Mouse (Mus musculus) kidney, adult 2 months (tissue): ENCODE measurements at regions not wholly inside any gene's neighbourhood (a gene's known extent, or its start where the extent isn't known, plus 50 kb on each side); places are given as distances from the start of the nearest gene placed in this dataset.

Source experiments
- DNase-seq: peaks from one replicate; pipeline ENCODE4 v3.0.0; 2021
- H3K27ac ChIP-seq: fragments of 200-500 bp; 2 replicates; pipeline ENCODE4 v1.5.1; 2012; ENCODE audit warnings: low read depth, low read length, control low read depth, inconsistent platforms; ENCODE audit not compliant: insufficient read depth
- H3K27me3 ChIP-seq: fragments of 200-500 bp; replicated peaks from 2 replicates; pipeline ENCODE4 v1.6.1; 2012; ENCODE audit warnings: mild to moderate bottlenecking, moderate library complexity, low read length, inconsistent platforms; ENCODE audit not compliant: control insufficient read depth, insufficient read depth
- H3K36me3 ChIP-seq: fragments of 200-500 bp; 2 replicates; pipeline ENCODE4 v1.6.1; 2012; ENCODE audit warnings: mild to moderate bottlenecking, moderate library complexity, low read length, inconsistent platforms; ENCODE audit not compliant: control insufficient read depth, insufficient read depth
- H3K4me1 ChIP-seq: fragments of 200-500 bp; 2 replicates; pipeline ENCODE4 v1.6.1; 2011; ENCODE audit warnings: low read length; ENCODE audit not compliant: control insufficient read depth, insufficient read depth
- H3K4me3 ChIP-seq: fragments of 200-500 bp; 2 replicates; pipeline ENCODE4 v1.5.1; 2011; ENCODE audit warnings: mild to moderate bottlenecking, low read depth, low read length, control low read depth; ENCODE audit not compliant: insufficient read depth
- CTCF ChIP-seq: fragments of 200-500 bp; conservative IDR thresholded peaks from 2 replicates; pipeline ENCODE4 v1.5.1; 2011; ENCODE audit warnings: low read depth, mild to moderate bottlenecking, control low read depth, low read length, moderate library complexity, mixed read lengths; ENCODE audit not compliant: insufficient read depth, insufficient read length
- POLR2A ChIP-seq: fragments of 200-500 bp; IDR thresholded peaks from one replicate; pipeline ENCODE4 v1.6.1; 2011; ENCODE audit warnings: low read depth, low read length, control low read depth
- WGBS: fragments of 180-500 bp; shearing (Covaris S2); methylation state at CpG from one replicate; pipeline ENCODE4 v1.1.7; 2018; 5-methylcytosine and 5-hydroxymethylcytosine counted together

- H3K4me1 ChIP-seq: no peaks in the 10 kb centered on the region
Observed at GRCm38 (mm10) chr13:34406291-34406690, 61.3 kb upstream of the Slc22a23 start.

GRCm38 (mm10) chr13:34402631-34403030, 57.6 kb upstream of the Slc22a23 start:
- Histone ChIP-seq H3K27me3 (no peaks in the 10 kb centered on the region), H3K4me3 (no peak overlapping the region), H3K4me1 (no peaks in the 10 kb centered on the region), H3K36me3 (no peaks in the 10 kb centered on the region), H3K27ac (no peak overlapping the region)
- TF ChIP-seq CTCF: no peak
- TF ChIP-seq POLR2A: no peak
- WGBS: 84% methylated on average over 1 of the region's 1 CpGs
- no peak for DNase-seq

More at GRCm38 (mm10) chr13:34406291-34406690, 61.3 kb upstream of the Slc22a23 start:
- Histone ChIP-seq H3K4me3 (no peak overlapping the region), H3K36me3 (no peaks in the 10 kb centered on the region), H3K27ac (no peak overlapping the region), H3K27me3 (no peaks in the 10 kb centered on the region)
- DNase-seq: no peak
- TF ChIP-seq CTCF (no peak), POLR2A (no peak)

GRCm38 (mm10) chr13:34401031-34401430, 56.0 kb upstream of the Slc22a23 start:
- no peaks in the 10 kb centered on the region for H3K36me3 ChIP-seq
- H3K4me1 ChIP-seq: no peaks in the 10 kb centered on the region
- WGBS: 89% methylated on average over 2 of the region's 2 CpGs
- no peak overlapping the region for H3K27ac ChIP-seq
- H3K4me3 ChIP-seq: no peak overlapping the region
- DNase-seq: no peak
- TF ChIP-seq CTCF: no peak
- H3K27me3 ChIP-seq: no peaks in the 10 kb centered on the region

DNA sequence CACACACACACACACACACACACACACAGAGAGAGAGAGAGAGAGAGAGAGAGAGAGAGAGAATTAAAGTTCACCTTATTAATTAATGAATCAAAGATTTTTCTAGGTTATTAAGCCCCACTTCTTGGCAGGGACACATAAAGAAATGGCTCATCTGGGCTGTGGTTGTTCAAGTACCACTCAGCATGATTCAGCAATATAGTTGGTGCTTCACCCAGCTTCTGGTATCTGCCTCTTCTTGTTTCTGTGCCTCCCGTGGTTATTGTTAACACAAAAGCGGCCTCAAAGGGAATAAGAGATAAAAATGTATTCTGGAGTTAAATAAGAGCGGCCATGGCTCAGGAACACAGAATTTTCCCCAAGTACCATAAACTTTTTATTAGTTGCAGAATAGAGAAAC, 53.9 kb upstream of the Slc22a23 start:
- 79% methylated on average over 3 of the region's 3 CpGs for WGBS
- TF ChIP-seq POLR2A (no peak), CTCF (no peak)
- Histone ChIP-seq H3K27ac (no peak overlapping the region), H3K27me3 (no peaks in the 10 kb centered on the region), H3K4me1 (no peaks in the 10 kb centered on the region), H3K36me3 (no peaks in the 10 kb centered on the region), H3K4me3 (no peak overlapping the region)
- DNase-seq: no peak

- Histone ChIP-seq H3K36me3 (no peaks in the 10 kb centered on the region), H3K4me3 (no peak overlapping the region), H3K4me1 (no peaks in the 10 kb centered on the region), H3K27ac (peak overlapping the region; percentile 35; the same call in 1 of the 2 replicates), H3K27me3 (no peaks in the 10 kb centered on the region)
- no peak for TF ChIP-seq CTCF
- no peak for TF ChIP-seq POLR2A
- DNase-seq: peak; percentile 38
- 43% methylated on average over 10 of the region's 10 CpGs for WGBS
Observed at GRCm38 (mm10) chr13:34398061-34398787, 53.2 kb upstream of the Slc22a23 start.

DNA sequence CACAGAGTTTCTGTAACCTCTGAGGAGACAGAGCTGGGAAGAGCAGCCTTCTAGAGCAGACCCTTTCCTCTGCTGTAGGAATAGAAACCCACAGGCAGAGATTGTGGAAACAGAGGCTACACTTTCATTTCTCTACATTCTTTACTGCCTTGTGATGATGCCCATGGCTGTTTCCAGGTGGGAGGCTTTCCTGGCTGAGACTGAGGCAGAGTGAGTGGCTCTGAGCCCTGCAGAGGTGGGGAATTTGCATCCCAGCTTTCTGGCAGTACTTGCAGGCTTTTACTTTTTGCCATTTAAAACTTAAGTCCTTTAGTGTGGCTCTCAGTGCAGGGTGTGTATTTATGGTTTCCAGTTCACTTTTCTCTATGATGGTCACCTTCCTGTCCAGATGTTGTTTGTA, 50.5 kb upstream of the Slc22a23 start:
- no peak overlapping the region for H3K4me3 ChIP-seq
- H3K27ac ChIP-seq: no peak overlapping the region
- TF ChIP-seq CTCF: no peak
- TF ChIP-seq POLR2A: no peak

DNA sequence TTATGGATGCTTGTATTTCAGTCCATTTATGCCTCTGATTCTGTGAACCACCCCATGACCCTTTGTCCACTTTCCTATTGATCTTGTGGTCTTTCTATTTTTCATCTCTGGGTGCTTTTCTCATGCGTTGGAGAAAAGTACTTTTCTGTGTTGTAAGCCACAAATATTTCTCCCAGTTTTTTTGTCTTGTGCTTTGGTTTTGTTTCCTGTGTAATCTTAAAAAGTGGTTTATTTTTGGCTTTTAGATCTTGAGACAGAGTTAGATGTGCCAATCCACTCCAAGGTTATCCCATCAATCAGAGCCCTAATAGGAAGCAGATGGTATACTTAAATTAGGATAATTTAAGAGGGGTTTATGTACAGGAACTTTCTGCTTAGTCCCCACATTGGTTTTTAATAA, 50.0 kb upstream of the Slc22a23 start:
- Histone ChIP-seq H3K4me3 (no peak overlapping the region), H3K27ac (no peak overlapping the region), H3K27me3 (no peaks in the 10 kb centered on the region), H3K36me3 (no peaks in the 10 kb centered on the region), H3K4me1 (no peaks in the 10 kb centered on the region)
- no peak for DNase-seq
- no peak for TF ChIP-seq POLR2A
- 62% methylated on average over 1 of the region's 1 CpGs for WGBS

More for the DNA sequence above, 50.5 kb upstream of the Slc22a23 start:
- Histone ChIP-seq H3K4me1 (no peaks in the 10 kb centered on the region), H3K27me3 (no peaks in the 10 kb centered on the region), H3K36me3 (no peaks in the 10 kb centered on the region)
- no peak for DNase-seq
